Mouse (Mus musculus) thymus, adult 2 months (tissue): ENCODE data around the gene Ciao2b. TPM values are rescaled to one million over a fixed set of nuclear protein-coding genes. Genes with fewer than 3 reads are reported as not detected.

Experiments
- DNase-seq: peaks from one replicate; pipeline ENCODE4 v3.0.0; 2021
- H3K27ac ChIP-seq: fragments of 200-500 bp; 2 replicates; pipeline ENCODE4 v1.5.1; 2012; ENCODE audit warnings: low read length, control low read depth; ENCODE audit not compliant: control insufficient read depth, insufficient read depth
- H3K27me3 ChIP-seq: fragments of 200-500 bp; 2 replicates; pipeline ENCODE4 v1.6.1; 2012; ENCODE audit warnings: mild to moderate bottlenecking, low read length, moderate library complexity, mixed read lengths; ENCODE audit not compliant: control insufficient read depth, insufficient read depth
- H3K36me3 ChIP-seq: fragments of 200-500 bp; 2 replicates; pipeline ENCODE4 v1.6.1; 2012; ENCODE audit warnings: mild to moderate bottlenecking, low read length, moderate library complexity; ENCODE audit not compliant: control insufficient read depth, insufficient read depth
- H3K4me1 ChIP-seq: fragments of 200-500 bp; replicated peaks from 2 replicates; pipeline ENCODE4 v1.6.1; 2012; ENCODE audit warnings: low read length; ENCODE audit not compliant: control insufficient read depth, insufficient read depth
- H3K4me3 ChIP-seq: fragments of 200-500 bp; 2 replicates; pipeline ENCODE4 v1.5.1; 2012; ENCODE audit warnings: mild to moderate bottlenecking, low read length, control low read depth, moderate library complexity; ENCODE audit not compliant: control insufficient read depth, insufficient read depth
- CTCF ChIP-seq: fragments of 200-500 bp; IDR thresholded peaks from 2 replicates; pipeline ENCODE4 v1.5.1; 2012; ENCODE audit warnings: mild to moderate bottlenecking, control low read depth, low read length, moderate library complexity, borderline replicate concordance; ENCODE audit not compliant: control insufficient read depth, poor library complexity, insufficient read depth; ENCODE audit errors: extremely low read depth
- POLR2A ChIP-seq: fragments of 200-500 bp; IDR thresholded peaks from 2 replicates; pipeline ENCODE4 v1.6.1; 2012; ENCODE audit warnings: mild to moderate bottlenecking, low read length, control low read depth, moderate library complexity; ENCODE audit not compliant: control insufficient read depth, poor library complexity, insufficient read depth; ENCODE audit errors: extremely low read depth
- WGBS: fragments of 180-500 bp; shearing (Covaris S2); methylation state at CpG from one replicate; pipeline ENCODE4 v1.1.7; 2018; 5-methylcytosine and 5-hydroxymethylcytosine counted together
- polyA plus RNA-seq: library from polyadenylated mRNA; depleted of rRNA; stranded (reverse); fragments of >200 nt; gene quantifications from 2 replicates; pipeline ENCODE4 v1.2.3, GENCODE M21; 2012

Gene Ciao2b
- polyA plus RNA-seq, 1 experiment = 76.9 TPM

- peaks cover 10% of the 10 kb centered on the region; the same call in 1 of the 2 replicates for H3K4me1 ChIP-seq
- 43% methylated on average over 6 of the region's 6 CpGs for WGBS
- TF ChIP-seq POLR2A (no peak), CTCF (no peak)
- H3K27me3 ChIP-seq = no peaks in the 10 kb centered on the region; the same call in 1 of the 2 replicates
- H3K27ac ChIP-seq = no peak overlapping the region
- H3K36me3 ChIP-seq = peaks cover 12% of the 10 kb centered on the region
- no peak for DNase-seq
- H3K4me3 ChIP-seq = no peak overlapping the region
Measured at GRCm38 (mm10) chr8:104598496-104598895, 43.3 kb downstream of the Ciao2b start.

GRCm38 (mm10) chr8:104597656-104598055 lies 44.1 kb downstream of the Ciao2b start:
- H3K27me3 ChIP-seq = no peaks in the 10 kb centered on the region; the same call in 1 of the 2 replicates
- H3K4me1 ChIP-seq = peaks cover 10% of the 10 kb centered on the region; the same call in 1 of the 2 replicates
- DNase-seq = no peak
- no peak overlapping the region for H3K4me3 ChIP-seq
- no peak overlapping the region for H3K27ac ChIP-seq
- no peak for TF ChIP-seq POLR2A
- no peak for TF ChIP-seq CTCF
- 95% methylated on average over 6 of the region's 6 CpGs for WGBS
- peaks cover 12% of the 10 kb centered on the region for H3K36me3 ChIP-seq

GRCm38 (mm10) chr8:104595773-104596536 lies 45.8 kb downstream of the Ciao2b start:
- Histone ChIP-seq H3K4me1 (peaks cover 17% of the 10 kb centered on the region), H3K36me3 (peaks cover 12% of the 10 kb centered on the region), H3K27ac (no peak overlapping the region), H3K4me3 (no peak overlapping the region), H3K27me3 (no peaks in the 10 kb centered on the region)
- WGBS = 52% methylated on average over 21 of the region's 21 CpGs
- no peak for DNase-seq
- TF ChIP-seq CTCF (no peak), POLR2A (no peak)

- H3K27ac ChIP-seq = no peak overlapping the region
- DNase-seq = no peak
- H3K27me3 ChIP-seq = no peaks in the 10 kb centered on the region
- TF ChIP-seq POLR2A (no peak), CTCF (no peak)
- no peak overlapping the region for H3K4me3 ChIP-seq
- H3K36me3 ChIP-seq = peaks cover 12% of the 10 kb centered on the region
- peaks cover 20% of the 10 kb centered on the region for H3K4me1 ChIP-seq
- WGBS = 97% methylated on average over 19 of the region's 19 CpGs
Measured at GRCm38 (mm10) chr8:104594611-104595362, 47.0 kb downstream of the Ciao2b start.

GRCm38 (mm10) chr8:104593536-104594325 lies 48.0 kb downstream of the Ciao2b start:
- Histone ChIP-seq H3K27ac (no peak overlapping the region), H3K4me1 (peaks cover 20% of the 10 kb centered on the region), H3K27me3 (no peaks in the 10 kb centered on the region), H3K4me3 (no peak overlapping the region), H3K36me3 (peaks cover 12% of the 10 kb centered on the region)
- 98% methylated on average over 31 of the region's 31 CpGs for WGBS
- no peak for TF ChIP-seq CTCF
- no peak for TF ChIP-seq POLR2A
- no peak for DNase-seq

- H3K27ac ChIP-seq = no peak overlapping the region
- no peak for DNase-seq
- peaks cover 17% of the 10 kb centered on the region for H3K4me1 ChIP-seq
- H3K27me3 ChIP-seq = no peaks in the 10 kb centered on the region
- peaks cover 12% of the 10 kb centered on the region for H3K36me3 ChIP-seq
- H3K4me3 ChIP-seq = no peak overlapping the region
- TF ChIP-seq CTCF (no peak), POLR2A (no peak)
- 91% methylated on average over 6 of the region's 6 CpGs for WGBS
Measured at GRCm38 (mm10) chr8:104592566-104592965, 49.2 kb downstream of the Ciao2b start.
